Mouse (Mus musculus): ENCODE measurements around the gene Rpl36a. TPM values are rescaled to one million over a fixed set of nuclear protein-coding genes. Genes with fewer than 3 reads are reported as not detected.

Gene Rpl36a
- polyA plus RNA-seq, 1 experiment from 2014 or later = 279 TPM

- H3K27me3 ChIP-seq (ENCODE audit: control insufficient read depth, insufficient read depth, low read length) = no peaks in the 10 kb centered on the region
- no peak overlapping the region for H3K27ac ChIP-seq (ENCODE audit: low read depth, low read length)
- H3K36me3 ChIP-seq (ENCODE audit: control insufficient read depth, insufficient read depth, low read length) = no peaks in the 10 kb centered on the region
- no peak overlapping the region for H3K9ac ChIP-seq (ENCODE audit: low read depth, low read length)
- DNase-seq (ENCODE audit: low spot score) (no peak), ATAC-seq (ENCODE audit: low FRiP score) (no peak)
- no peak overlapping the region for H3K4me2 ChIP-seq (replicated peaks; ENCODE audit: low read depth, low read length)
- H3K4me3 ChIP-seq (ENCODE audit: low read depth, low read length) = no peak overlapping the region
- no peaks in the 10 kb centered on the region for H3K9me3 ChIP-seq (ENCODE audit: control insufficient read depth, low read length)
- 74% methylated on average over 6 of the region's 6 CpGs for WGBS
- no peaks in the 10 kb centered on the region for H3K4me1 ChIP-seq (replicated peaks; ENCODE audit: control insufficient read depth, insufficient read depth, low read length)
Observed at GRCm38 (mm10) chrX:134554425-134554824, 31.0 kb upstream of the Rpl36a start.

GRCm38 (mm10) chrX:134564326-134564725, 21.1 kb upstream of the Rpl36a start:
- H3K4me1 ChIP-seq (replicated peaks; ENCODE audit: control insufficient read depth, insufficient read depth, low read length) = no peaks in the 10 kb centered on the region
- WGBS = 91% methylated on average over 4 of the region's 4 CpGs
- ATAC-seq (ENCODE audit: low FRiP score) (no peak), DNase-seq (ENCODE audit: low spot score) (no peak)
- no peak overlapping the region for H3K4me3 ChIP-seq (ENCODE audit: low read depth, low read length)
- H3K9ac ChIP-seq (ENCODE audit: low read depth, low read length) = no peak overlapping the region
- no peaks in the 10 kb centered on the region for H3K27me3 ChIP-seq (ENCODE audit: control insufficient read depth, insufficient read depth, low read length)
- H3K36me3 ChIP-seq (ENCODE audit: control insufficient read depth, insufficient read depth, low read length) = no peaks in the 10 kb centered on the region
- no peak overlapping the region for H3K27ac ChIP-seq (ENCODE audit: low read depth, low read length)
- no peak overlapping the region for H3K4me2 ChIP-seq (replicated peaks; ENCODE audit: low read depth, low read length)
- H3K9me3 ChIP-seq (ENCODE audit: control insufficient read depth, low read length) = no peaks in the 10 kb centered on the region

GRCm38 (mm10) chrX:134566536-134567222, 18.8 kb upstream of the Rpl36a start:
- Histone ChIP-seq H3K4me2 (replicated peaks; ENCODE audit: low read depth, low read length) (no peak overlapping the region), H3K36me3 (ENCODE audit: control insufficient read depth, insufficient read depth, low read length) (no peaks in the 10 kb centered on the region), H3K4me1 (replicated peaks; ENCODE audit: control insufficient read depth, insufficient read depth, low read length) (no peaks in the 10 kb centered on the region), H3K9me3 (ENCODE audit: control insufficient read depth, low read length) (no peaks in the 10 kb centered on the region), H3K27ac (ENCODE audit: low read depth, low read length) (no peak overlapping the region), H3K4me3 (ENCODE audit: low read depth, low read length) (no peak overlapping the region), H3K27me3 (ENCODE audit: control insufficient read depth, insufficient read depth, low read length) (no peaks in the 10 kb centered on the region), H3K9ac (ENCODE audit: low read depth, low read length) (no peak overlapping the region)
- WGBS = 79% methylated on average over 8 of the region's 8 CpGs
- DNase-seq (ENCODE audit: low spot score) (no peak), ATAC-seq (ENCODE audit: low FRiP score) (no peak)

GRCm38 (mm10) chrX:134577896-134578295, 7.6 kb upstream of the Rpl36a start:
- no peak overlapping the region for H3K4me3 ChIP-seq (ENCODE audit: low read depth, low read length)
- no peak overlapping the region for H3K27ac ChIP-seq (ENCODE audit: low read depth, low read length)
- H3K36me3 ChIP-seq (ENCODE audit: control insufficient read depth, insufficient read depth, low read length) = no peaks in the 10 kb centered on the region
- no peak for DNase-seq (ENCODE audit: low spot score)
- no peaks in the 10 kb centered on the region for H3K4me1 ChIP-seq (replicated peaks; ENCODE audit: control insufficient read depth, insufficient read depth, low read length)
- H3K4me2 ChIP-seq (replicated peaks; ENCODE audit: low read depth, low read length) = no peak overlapping the region
- no peaks in the 10 kb centered on the region for H3K27me3 ChIP-seq (ENCODE audit: control insufficient read depth, insufficient read depth, low read length)
- H3K9ac ChIP-seq (ENCODE audit: low read depth, low read length) = no peak overlapping the region
- H3K9me3 ChIP-seq (ENCODE audit: control insufficient read depth, low read length) = no peaks in the 10 kb centered on the region
- 84% methylated on average over 4 of the region's 4 CpGs for WGBS
- ATAC-seq (ENCODE audit: low FRiP score) = no peak

GRCm38 (mm10) chrX:134580528-134581305, 4.7 kb upstream of the Rpl36a start:
- Histone ChIP-seq H3K4me2 (replicated peaks; ENCODE audit: low read depth, low read length) (no peak overlapping the region), H3K4me1 (replicated peaks; ENCODE audit: control insufficient read depth, insufficient read depth, low read length) (no peaks in the 10 kb centered on the region), H3K27me3 (ENCODE audit: control insufficient read depth, insufficient read depth, low read length) (no peaks in the 10 kb centered on the region), H3K9ac (ENCODE audit: low read depth, low read length) (no peak overlapping the region), H3K9me3 (ENCODE audit: control insufficient read depth, low read length) (no peaks in the 10 kb centered on the region), H3K36me3 (ENCODE audit: control insufficient read depth, insufficient read depth, low read length) (no peaks in the 10 kb centered on the region), H3K27ac (ENCODE audit: low read depth, low read length) (no peak overlapping the region), H3K4me3 (ENCODE audit: low read depth, low read length) (no peak overlapping the region)
- ATAC-seq (ENCODE audit: low FRiP score) = no peak
- WGBS = 84% methylated on average over 14 of the region's 14 CpGs
- DNase-seq (ENCODE audit: low spot score) = no peak

- no peak overlapping the region for H3K9ac ChIP-seq (ENCODE audit: low read depth, low read length)
- WGBS = 83% methylated on average over 11 of the region's 11 CpGs
- H3K9me3 ChIP-seq (ENCODE audit: control insufficient read depth, low read length) = no peaks in the 10 kb centered on the region
- H3K4me1 ChIP-seq (replicated peaks; ENCODE audit: control insufficient read depth, insufficient read depth, low read length) = no peaks in the 10 kb centered on the region
- DNase-seq (ENCODE audit: low spot score) (no peak), ATAC-seq (ENCODE audit: low FRiP score) (no peak)
- H3K27ac ChIP-seq (ENCODE audit: low read depth, low read length) = no peak overlapping the region
- H3K27me3 ChIP-seq (ENCODE audit: control insufficient read depth, insufficient read depth, low read length) = no peaks in the 10 kb centered on the region
- H3K4me2 ChIP-seq (replicated peaks; ENCODE audit: low read depth, low read length) = no peak overlapping the region
- no peak overlapping the region for H3K4me3 ChIP-seq (ENCODE audit: low read depth, low read length)
- H3K36me3 ChIP-seq (ENCODE audit: control insufficient read depth, insufficient read depth, low read length) = no peaks in the 10 kb centered on the region
Observed at GRCm38 (mm10) chrX:134582270-134582669, 3.2 kb upstream of the Rpl36a start.

GRCm38 (mm10) chrX:134582888-134583669, 2.4 kb upstream of the Rpl36a start, which contains the start of gene Btk:
Btk (minus strand) TSS chrX:134583570.
- no peaks in the 10 kb centered on the region for H3K4me1 ChIP-seq (replicated peaks; ENCODE audit: control insufficient read depth, insufficient read depth, low read length)
- H3K9ac ChIP-seq (ENCODE audit: low read depth, low read length) = no peak within 1 kb of the TSS
- H3K9me3 ChIP-seq (ENCODE audit: control insufficient read depth, low read length) = no peaks in the 10 kb centered on the region
- WGBS = 79% methylated on average over 11 of the region's 11 CpGs
- no peaks in the 10 kb centered on the region for H3K27me3 ChIP-seq (ENCODE audit: control insufficient read depth, insufficient read depth, low read length)
- no peak within 1 kb of the TSS for H3K4me2 ChIP-seq (replicated peaks; ENCODE audit: low read depth, low read length)
- H3K36me3 ChIP-seq (ENCODE audit: control insufficient read depth, insufficient read depth, low read length) = no peaks in the 10 kb centered on the region
- no peak for DNase-seq (ENCODE audit: low spot score)
- H3K27ac ChIP-seq (ENCODE audit: low read depth, low read length) = no peak within 1 kb of the TSS
- ATAC-seq (ENCODE audit: low FRiP score) = no peak
- no peak within 1 kb of the TSS for H3K4me3 ChIP-seq (ENCODE audit: low read depth, low read length)

GRCm38 (mm10) chrX:134586447-134586846, 993 bp downstream of the Rpl36a start:
- no peak overlapping the region for H3K27ac ChIP-seq (ENCODE audit: low read depth, low read length)
- H3K4me3 ChIP-seq (ENCODE audit: low read depth, low read length) = peak overlapping the region; percentile 58
- no peak for ATAC-seq (ENCODE audit: low FRiP score)

More at GRCm38 (mm10) chrX:134586447-134586846, 993 bp downstream of the Rpl36a start:
- Histone ChIP-seq H3K9me3 (ENCODE audit: control insufficient read depth, low read length) (no peaks in the 10 kb centered on the region), H3K9ac (ENCODE audit: low read depth, low read length) (peak overlapping the region; percentile 72), H3K36me3 (ENCODE audit: control insufficient read depth, insufficient read depth, low read length) (no peaks in the 10 kb centered on the region), H3K27me3 (ENCODE audit: control insufficient read depth, insufficient read depth, low read length) (no peaks in the 10 kb centered on the region), H3K4me2 (replicated peaks; ENCODE audit: low read depth, low read length) (peak overlapping the region; percentile 49), H3K4me1 (replicated peaks; ENCODE audit: control insufficient read depth, insufficient read depth, low read length) (no peaks in the 10 kb centered on the region)
- no peak for DNase-seq (ENCODE audit: low spot score)
- WGBS = 29% methylated on average over 8 of the region's 8 CpGs
